Mouse (Mus musculus) c-Kit-positive CD71-positive TER-119-negative erythroid progenitor cells, embryonic 14.5 days (primary cell): ENCODE results near the gene Suz12.
"Not testable (repeated sequence)": the region's sequence is repeated elsewhere in the genome, so short reads cannot be mapped to it uniquely, and the experiment has no call there.

ENCODE experiments used
- DNase-seq: peaks from one replicate; pipeline ENCODE4 v3.0.0-alpha.2; 2013; ENCODE audit warnings: low read depth

Suz12 gene

GRCm38 (mm10) chr11:79992035-79992591 lies 793 bp upstream of the Suz12 start:
- peak; percentile 53 for DNase-seq

DNA sequence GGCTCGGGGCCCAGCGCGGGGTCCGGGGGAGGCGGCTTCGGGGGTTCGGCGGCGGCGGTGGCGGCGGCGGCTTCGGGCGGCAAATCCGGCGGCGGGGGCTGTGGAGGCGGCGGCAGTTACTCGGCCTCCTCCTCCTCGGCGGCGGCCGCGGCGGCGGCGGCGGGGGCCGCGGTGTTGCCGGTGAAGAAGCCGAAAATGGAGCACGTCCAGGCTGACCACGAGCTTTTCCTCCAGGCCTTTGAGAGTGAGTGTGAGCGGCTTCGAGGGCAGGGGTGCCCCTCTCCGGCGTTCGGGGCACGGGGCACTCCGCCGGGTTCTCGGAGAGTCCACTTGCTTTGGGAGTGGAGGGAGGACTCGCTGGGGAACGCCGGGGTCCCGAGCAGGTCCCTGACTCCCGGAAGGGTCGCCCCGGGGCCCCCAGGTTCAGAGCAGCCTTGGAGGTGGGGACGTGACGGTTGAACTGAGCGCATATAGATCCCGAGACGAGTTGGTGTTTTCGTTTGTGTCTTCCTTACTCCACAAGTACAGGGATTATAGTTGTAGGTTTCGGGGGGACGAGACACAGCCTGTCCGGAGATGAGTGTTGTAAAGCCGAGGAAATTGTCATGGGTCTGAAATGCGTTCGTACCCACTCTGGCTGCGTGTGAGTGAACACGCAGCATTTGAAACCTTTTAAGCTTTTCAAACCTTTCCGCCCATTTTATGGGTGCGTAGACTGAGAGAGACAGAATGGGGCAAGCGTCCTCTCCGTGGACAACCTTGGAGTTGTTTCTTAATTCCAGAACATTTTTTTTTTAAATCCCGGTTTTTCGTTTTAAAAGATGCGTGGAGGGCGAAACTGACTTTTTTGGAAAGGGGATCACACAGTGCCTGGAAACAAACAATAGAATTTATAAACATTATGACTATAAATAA lies 707 bp downstream of the Suz12 start:
- peak; percentile 25 for DNase-seq

- DNase-seq = no peak
These were observed 1.5 kb downstream of the Suz12 start for GRCm38 (mm10) chr11:79994271-79994988.

GRCm38 (mm10) chr11:80016533-80016932 lies 23.6 kb downstream of the Suz12 start:
- not testable (repeated sequence) for DNase-seq

DNA sequence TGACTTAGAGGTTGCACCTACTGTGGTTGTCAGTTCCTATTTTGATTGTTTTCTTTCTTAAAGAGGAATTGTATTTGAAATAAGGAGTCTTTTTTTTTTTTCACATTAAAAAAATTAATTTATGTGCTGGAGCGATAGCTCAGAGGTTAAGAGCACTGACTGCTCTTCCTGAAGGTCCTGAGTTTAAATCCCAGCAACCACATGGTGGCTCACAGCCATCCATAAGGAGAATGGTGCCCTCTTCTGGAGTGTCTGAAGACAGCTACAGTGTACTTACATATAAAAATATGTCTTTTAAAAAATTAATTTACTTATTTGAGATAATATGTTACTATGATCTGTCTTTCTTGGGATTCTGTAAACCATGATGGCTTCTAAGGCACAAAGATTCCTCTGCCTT lies 26.9 kb downstream of the Suz12 start:
- DNase-seq = no peak

- no peak for DNase-seq
These were observed 28.4 kb downstream of the Suz12 start for GRCm38 (mm10) chr11:80021306-80021705.

- no peak for DNase-seq
These were observed 44.6 kb downstream of the Suz12 start for GRCm38 (mm10) chr11:80037495-80037894.

DNA sequence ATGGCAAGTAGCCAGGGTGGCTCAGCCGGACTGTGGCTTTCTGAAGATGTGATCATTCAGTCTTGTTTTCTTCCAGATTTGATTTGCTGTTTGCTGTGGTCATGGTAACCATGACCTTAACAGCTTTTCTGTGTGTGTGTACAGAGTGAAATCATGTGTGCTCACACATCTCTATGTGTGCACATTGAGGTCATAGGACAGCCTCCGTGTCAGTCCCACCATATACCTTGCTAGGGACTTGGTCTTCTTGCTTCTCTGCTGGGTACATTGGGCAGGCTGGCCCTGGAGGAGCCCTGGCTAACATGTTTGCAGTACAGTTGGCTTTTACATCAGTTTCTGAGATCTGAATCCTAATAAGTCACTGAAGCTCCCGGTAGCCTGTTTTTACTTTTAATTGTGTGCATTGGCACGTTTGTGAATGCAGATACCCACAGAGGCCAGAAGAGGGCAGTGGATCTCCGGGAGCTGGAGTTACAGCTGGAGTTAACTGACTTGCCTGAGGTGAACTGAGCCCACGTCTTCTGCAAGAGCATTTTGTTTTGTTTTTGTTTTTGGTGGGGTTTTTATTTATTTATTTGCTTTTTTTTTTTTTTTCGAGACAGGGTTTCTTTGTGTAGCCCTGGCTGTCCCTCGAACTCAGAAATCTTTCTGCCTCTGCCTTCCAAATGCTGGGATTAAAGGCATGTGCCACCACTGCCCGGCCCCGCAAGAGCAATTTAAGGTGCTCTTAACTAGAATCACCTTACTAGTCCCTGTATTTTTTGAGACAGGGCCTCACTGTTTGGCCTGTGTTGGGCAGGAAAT lies 49.9 kb downstream of the Suz12 start:
- peak; percentile 52 for DNase-seq

GRCm38 (mm10) chr11:80043419-80043817 lies 50.5 kb downstream of the Suz12 start:
- no peak for DNase-seq

DNA sequence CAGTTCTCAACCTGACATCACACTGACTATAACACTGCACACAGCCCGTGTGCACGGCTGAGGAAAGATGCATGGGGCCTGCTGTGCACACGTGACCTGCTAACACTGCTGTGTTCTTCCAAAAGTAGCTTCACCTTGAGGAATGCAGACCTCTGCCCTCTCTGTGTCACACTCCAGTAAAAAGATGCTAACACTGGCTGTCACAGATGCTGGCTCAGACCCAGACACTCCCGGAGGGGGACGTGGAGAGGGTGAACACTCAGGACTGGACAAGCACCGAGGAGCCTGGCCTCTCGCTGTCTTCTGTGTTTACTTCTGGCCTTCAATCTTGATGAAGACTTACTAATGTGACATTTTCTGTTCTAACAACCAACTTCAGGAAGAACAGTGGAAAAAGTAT lies 54.0 kb downstream of the Suz12 start:
- no peak for DNase-seq

DNA sequence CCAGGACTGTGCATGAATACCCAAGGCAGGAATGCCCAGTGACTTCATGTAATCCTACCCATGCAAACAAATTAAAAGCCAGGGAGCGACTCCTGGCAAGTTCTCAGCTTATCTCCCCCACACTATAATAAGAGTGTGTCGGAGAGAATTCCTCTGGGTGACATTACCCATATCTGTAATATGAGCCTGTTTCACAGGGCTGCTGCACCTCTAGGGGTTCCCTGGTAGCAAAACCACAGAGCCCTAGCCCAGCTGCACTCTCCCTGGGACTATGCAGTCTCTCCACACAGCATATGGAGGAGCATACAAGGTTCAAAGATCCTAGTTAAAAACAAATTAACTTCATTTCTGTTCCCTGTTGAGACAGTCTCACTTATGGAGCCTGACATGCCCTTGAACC lies 57.2 kb downstream of the Suz12 start:
- no peak for DNase-seq

- no peak for DNase-seq
These were observed 59.5 kb downstream of the Suz12 start for GRCm38 (mm10) chr11:80052456-80052855.

GRCm38 (mm10) chr11:80053171-80053570 lies 60.3 kb downstream of the Suz12 start:
- no peak for DNase-seq

DNA sequence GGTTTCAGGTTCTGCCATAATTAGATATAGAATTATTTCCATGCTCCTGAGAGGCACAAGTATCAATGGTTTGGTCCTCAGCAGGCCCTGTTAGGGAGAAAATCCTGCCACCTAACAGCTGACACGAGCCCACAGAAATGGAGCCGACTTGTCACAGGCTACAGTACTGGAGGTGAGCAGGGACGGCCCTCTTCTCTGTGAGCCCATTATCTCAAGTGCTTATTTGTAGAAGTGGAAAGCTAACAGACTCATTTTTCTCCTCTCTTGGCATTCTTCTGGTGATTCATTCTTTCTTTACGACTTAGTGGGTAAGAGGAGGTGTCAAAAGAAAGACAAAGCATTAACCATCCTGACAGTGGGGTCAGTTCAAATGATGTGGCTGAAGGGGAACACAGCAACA lies 61.8 kb downstream of the Suz12 start:
- DNase-seq = no peak

- DNase-seq = no peak
These were observed 63.2 kb downstream of the Suz12 start for GRCm38 (mm10) chr11:80056141-80056540.

DNA sequence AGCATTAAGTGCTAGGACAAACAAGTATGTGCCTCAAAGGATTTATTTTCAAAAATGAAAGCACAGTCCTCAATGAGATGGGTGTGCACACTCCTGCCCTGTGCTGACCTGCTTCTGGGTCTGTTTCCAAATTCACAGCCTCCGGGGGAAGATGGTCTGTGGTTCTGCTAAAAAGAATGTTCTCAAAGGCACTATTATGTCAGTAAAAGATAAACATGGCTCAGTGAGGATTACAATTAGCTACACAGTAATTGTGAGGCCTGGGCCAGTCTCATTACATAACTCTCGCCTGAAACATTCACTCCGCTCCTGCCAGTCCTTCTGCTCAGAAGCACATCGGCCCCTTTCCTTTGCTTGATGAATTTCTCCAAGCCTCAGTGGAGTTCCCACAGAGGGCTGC lies 69.3 kb downstream of the Suz12 start:
- DNase-seq = no peak

DNA sequence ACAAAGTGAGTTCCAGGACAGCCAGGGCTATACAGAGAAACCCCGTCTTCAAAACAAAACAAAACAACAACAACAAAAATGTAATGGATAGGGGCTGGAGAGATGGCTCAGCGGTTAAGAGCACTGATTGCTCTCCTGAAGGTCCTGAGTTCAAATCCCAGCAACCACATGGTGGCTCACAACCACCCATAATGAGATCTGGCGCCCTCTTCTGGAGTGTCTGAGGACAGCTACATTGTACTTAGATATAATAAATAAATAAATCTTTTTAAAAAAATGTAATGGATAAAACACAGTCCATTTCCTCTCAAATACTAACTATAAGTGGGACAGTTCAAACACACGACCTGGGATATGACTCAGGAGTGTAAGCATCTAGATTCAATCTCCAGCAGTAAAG lies 73.5 kb downstream of the Suz12 start:
- not testable (repeated sequence) for DNase-seq

GRCm38 (mm10) chr11:80067558-80067957 lies 74.7 kb downstream of the Suz12 start:
- DNase-seq = no peak

DNA sequence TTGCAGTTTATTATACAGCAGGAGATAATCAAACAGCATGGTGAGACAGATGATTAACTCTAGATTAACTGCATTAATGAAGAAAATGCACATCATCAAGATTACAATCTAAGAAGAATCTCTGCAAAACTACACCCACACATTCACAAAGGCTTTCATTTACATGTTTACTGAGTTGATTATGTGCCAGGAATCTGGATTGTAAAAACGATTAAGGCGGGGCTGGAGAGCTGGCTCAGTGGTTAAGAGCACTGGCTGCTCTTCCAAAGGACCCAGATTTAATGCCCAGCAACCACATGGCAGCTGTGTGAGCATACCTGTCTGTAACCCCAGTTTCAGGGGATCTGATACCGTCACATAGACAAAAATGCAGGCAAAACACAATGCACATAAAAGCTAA lies 76.9 kb downstream of the Suz12 start:
- no peak for DNase-seq

DNA sequence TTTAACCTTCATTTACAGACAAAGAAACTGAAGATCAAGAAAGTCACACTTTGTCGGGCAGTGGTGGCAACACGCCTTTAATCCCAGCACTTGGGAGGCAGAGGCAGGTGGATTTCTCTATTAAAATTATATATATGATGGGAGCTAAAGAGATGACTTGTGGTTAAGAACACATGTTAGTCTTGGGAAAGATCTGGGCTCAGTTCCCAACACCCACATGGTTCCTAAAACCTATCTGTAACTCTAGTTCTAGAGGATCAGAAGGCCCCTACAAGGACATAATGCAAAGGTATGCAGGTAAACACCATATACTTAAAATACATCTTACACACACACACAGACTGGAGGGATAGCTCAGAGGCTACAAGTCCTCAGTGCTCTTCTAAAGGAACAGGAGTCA lies 78.1 kb downstream of the Suz12 start:
- no peak for DNase-seq

DNA sequence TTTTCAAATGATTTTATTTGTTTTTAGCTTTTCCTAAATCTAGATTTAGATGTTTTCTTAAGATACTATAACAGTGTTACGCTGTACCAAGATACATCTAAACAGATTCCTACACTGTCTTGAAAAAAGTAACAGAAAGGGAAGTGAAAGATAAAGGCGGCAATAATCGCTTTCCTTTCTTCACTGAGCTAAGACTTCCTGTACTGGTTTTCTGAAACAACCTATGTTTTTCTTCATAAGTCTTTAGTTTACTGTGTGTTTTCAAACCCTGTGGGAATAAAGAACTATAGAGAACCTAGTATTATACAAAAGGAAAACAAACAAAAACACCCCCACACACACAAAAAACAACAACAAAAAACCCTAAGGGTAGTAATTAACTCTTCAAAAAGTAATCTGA lies 79.5 kb downstream of the Suz12 start:
- DNase-seq = no peak

GRCm38 (mm10) chr11:80075608-80076277 lies 82.8 kb downstream of the Suz12 start:
- no peak for DNase-seq
